ENCODE assay signal across 8 mouse cellular contexts in the genomic region with DNA sequence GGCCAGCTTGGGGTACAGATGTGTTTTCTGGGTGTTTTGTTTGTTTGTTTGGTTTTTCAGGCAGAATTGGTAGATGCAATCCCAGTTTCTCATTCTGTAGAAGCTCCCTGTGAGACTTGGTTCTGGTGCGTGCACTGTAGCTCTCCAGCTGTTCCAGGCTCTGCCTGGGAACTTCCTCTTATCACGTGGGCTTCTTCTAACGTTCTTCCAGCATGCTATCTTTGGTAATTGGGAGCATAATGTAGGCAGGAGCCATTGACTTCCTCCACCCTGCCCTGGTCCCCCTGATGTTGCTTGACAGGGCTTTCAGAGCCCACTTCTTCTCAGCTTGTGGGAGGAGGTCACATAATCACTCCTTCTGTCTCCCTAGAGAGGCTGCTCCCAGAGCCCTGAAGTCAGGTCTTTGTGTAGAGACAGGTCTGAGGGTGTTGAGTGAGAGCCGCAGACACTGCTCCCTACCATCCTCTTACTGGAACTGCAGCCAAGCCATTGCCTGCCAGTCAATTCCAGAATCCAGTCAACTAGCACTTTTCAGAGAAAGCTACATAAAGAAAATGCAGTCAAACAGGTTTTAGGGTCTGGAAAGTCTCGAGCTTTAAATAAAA. TPM values are rescaled to one million over a fixed set of nuclear protein-coding genes. Genes with fewer than 3 reads are reported as not detected.
A peak's percentile ranks its signal among the peaks of the same experiment; 100 is the strongest.
DNase-seq lines count a peak whose midpoint lies in the region; ATAC-seq and TF ChIP-seq lines count a peak whose summit lies in the region.

No protein-coding gene starts in this region.

- peak; percentile 65 for ATAC-seq in forebrain, postnatal 0 days
- ATAC-seq in limb, embryonic 15.5 days (ENCODE audit: insufficient number of reproducible peaks, low FRiP score, low TSS enrichment, low read depth), result no peak

- peak; percentile 10; the same call in 1 of the 2 replicates for TF ChIP-seq CTCF in gastrocnemius, adult 2 months (IDR thresholded peaks at IDR 0.05)
- TF ChIP-seq CTCF in forebrain, postnatal 0 days (IDR thresholded peaks at IDR 0.05; ENCODE audit: low read depth), result peak; percentile 45

- 27% methylated on average over 5 of the region's 5 CpGs for WGBS in forebrain, postnatal 0 days
- WGBS in limb, embryonic 15.5 days, result 20% methylated on average over 5 of the region's 5 CpGs

- H3K36me3 ChIP-seq in ES-E14 (ENCODE audit: control insufficient read depth, insufficient read depth, low read length, poor library complexity, severe bottlenecking), result no peaks in the 10 kb centered on the region
- no peaks in the 10 kb centered on the region for H3K36me3 ChIP-seq in forebrain, postnatal 0 days (ENCODE audit: insufficient read depth)
- H3K36me3 ChIP-seq in limb, embryonic 15.5 days, result no peaks in the 10 kb centered on the region

- intact Hi-C loops in gastrocnemius, adult 2 months (cut with DNase I), result no loop called here

- H3K9ac ChIP-seq in ES-E14 (ENCODE audit: insufficient read depth, low read depth, low read length, poor library complexity, severe bottlenecking), result no peak overlapping the region
- no peak overlapping the region for H3K9ac ChIP-seq in forebrain, postnatal 0 days
- no peak overlapping the region for H3K9ac ChIP-seq in limb, embryonic 15.5 days

- no peak overlapping the region for H3K4me3 ChIP-seq in gastrocnemius, adult 2 months
- H3K4me3 ChIP-seq in ES-E14 (ENCODE audit: insufficient read depth in 1 of 2, low read depth in 1 of 2, low read length in 2 of 2, poor library complexity in 1 of 2, severe bottlenecking in 1 of 2), result no peak overlapping the region
- no peak overlapping the region for H3K4me3 ChIP-seq in forebrain, postnatal 0 days (ENCODE audit: low read depth, low read length)
- H3K4me3 ChIP-seq in limb, embryonic 15.5 days, result no peak overlapping the region

- peaks cover 3 to 10% of the 10 kb centered on the region in 2 experiments; a peak in 2 of 4 replicates for H3K4me1 ChIP-seq in ES-E14 (ENCODE audit: control insufficient read depth in 2 of 2, insufficient read depth in 2 of 2, low read length in 2 of 2, poor library complexity in 1 of 2)
- H3K4me1 ChIP-seq in forebrain, postnatal 0 days (ENCODE audit: insufficient read depth), result peaks cover 4% of the 10 kb centered on the region; the same call in 1 of the 2 replicates
- H3K4me1 ChIP-seq in limb, embryonic 15.5 days, result peaks cover 13% of the 10 kb centered on the region

- H3K9me3 ChIP-seq in ES-E14 (ENCODE audit: control insufficient read depth, insufficient read depth, low read depth, low read length), result no peaks in the 10 kb centered on the region
- H3K9me3 ChIP-seq in forebrain, postnatal 0 days (ENCODE audit: low read length), result no peaks in the 10 kb centered on the region
- no peaks in the 10 kb centered on the region for H3K9me3 ChIP-seq in limb, embryonic 15.5 days

- DNase-seq in gastrocnemius, adult 2 months, result no peak
- DNase-seq in gastrocnemius, adult 8-10 months (ENCODE audit: low spot score in 2 of 2), result no peak
- no peak for DNase-seq in ES-E14 (ENCODE audit: low read depth, low spot score)
- no peak for DNase-seq in forebrain, postnatal 0 days
- DNase-seq in spleen, postnatal 36 days (ENCODE audit: low spot score in 2 of 2), result no peak
- DNase-seq in frontal cortex, postnatal 36 days (ENCODE audit: low spot score in 2 of 2), result no peak
- DNase-seq in adrenal gland, adult 2 months, result no peak

- no peaks in the 10 kb centered on the region for H3K27me3 ChIP-seq in forebrain, postnatal 0 days (ENCODE audit: insufficient read depth, low read length)
- H3K27me3 ChIP-seq in limb, embryonic 15.5 days, result no peaks in the 10 kb centered on the region

- in situ Hi-C loops in ES-E14 (cut with MboI; ENCODE audit: low sequenced_read_pairs in 2 of 2, unreplicated experiment in 2 of 2), result no loop called here

- no peak overlapping the region for H3K27ac ChIP-seq in gastrocnemius, adult 2 months
- H3K27ac ChIP-seq in ES-E14 (ENCODE audit: insufficient read depth, low read depth, low read length, poor library complexity, severe bottlenecking), result 0 out of 2 replicates have a peak overlapping the region, but pooled peaks have one; percentile 17
- H3K27ac ChIP-seq in forebrain, postnatal 0 days (ENCODE audit: low read depth, low read length), result no peak overlapping the region
- H3K27ac ChIP-seq in limb, embryonic 15.5 days, result peak overlapping the region; percentile 23; the same call in 1 of the 2 replicates

- no peak overlapping the region for H3K4me2 ChIP-seq in forebrain, postnatal 0 days (ENCODE audit: low read depth)
- no peak overlapping the region for H3K4me2 ChIP-seq in limb, embryonic 15.5 days

TF ChIP-seq in ES-E14, 5 proteins besides CTCF, POLR2A, EP300 and RAD21:
- no peak for TF ChIP-seq HCFC1 (IDR thresholded peaks at IDR 0.05; ENCODE audit: borderline replicate concordance, insufficient read depth, low read length)
- no peak for TF ChIP-seq ZNF384 (IDR thresholded peaks at IDR 0.05; ENCODE audit: low read depth, low read length)
- TF ChIP-seq MAFK (IDR thresholded peaks at IDR 0.05; ENCODE audit: insufficient read depth, low read depth, low read length), result no peak
- TF ChIP-seq ZC3H11A (IDR thresholded peaks at IDR 0.05; ENCODE audit: borderline replicate concordance, low read depth, low read length), result no peak
- no peak for TF ChIP-seq CHD2 (IDR thresholded peaks at IDR 0.05; ENCODE audit: low read depth, low read length)

RNA-seq across cellular contexts. Expression of a gene that starts 15.7 kb away (rescaled TPM):
- not detected for total RNA-seq in gastrocnemius, adult 2 months (2021)
- total RNA-seq in gastrocnemius, adult 8-10 months (2022), result not detected
- 18.2 and 23.1 TPM in 2 replicates for total RNA-seq in ES-E14 (2012; rRNA removed)
- 1.8 and 3.1 TPM in 2 replicates for total RNA-seq in forebrain, postnatal 0 days (2014; rRNA removed)
- 0.50 and 0.51 TPM in 2 replicates for polyA plus RNA-seq in forebrain, postnatal 0 days (2015; fragmentation: Nextera tagmentation; extraction: Ambion mirVana)
- 6.0 and 6.9 TPM in 2 replicates for polyA plus RNA-seq in limb, embryonic 15.5 days (2015; fragmentation: Nextera tagmentation; extraction: Ambion mirVana)
- total RNA-seq in adrenal gland, adult 2 months (2021), result under 1 TPM; 0.46 to 0.83 TPM
- 0.08 TPM in 1 of 2 replicates, not detected in the other for polyA plus RNA-seq in adrenal gland, adult 2 months (2012; rRNA removed)

Comparison
In these comparisons a context has a peak if more than half of its experiments do, and no peak if none do; other contexts are left out.
1. H3K27ac ChIP-seq: peak in ES-E14 (single experiment) and limb, embryonic 15.5 days (single experiment); none in gastrocnemius, adult 2 months (single experiment) and forebrain, postnatal 0 days (single experiment).